Mouse (Mus musculus) embryonic fibroblast, embryonic 13.5 days (primary cell): ENCODE data around the gene Gm960.

Experiments used
- CTCF ChIP-seq: IDR thresholded peaks from 2 replicates; pipeline ENCODE4 v1.5.1; 2011; ENCODE audit warnings: mild to moderate bottlenecking, control low read depth, low read length, moderate library complexity, borderline replicate concordance; ENCODE audit not compliant: insufficient read depth
- POLR2A ChIP-seq: IDR thresholded peaks from 2 replicates; pipeline ENCODE4 v1.6.1; 2011; ENCODE audit warnings: low read depth, mild to moderate bottlenecking, control low read depth, low read length, moderate library complexity

DNA sequence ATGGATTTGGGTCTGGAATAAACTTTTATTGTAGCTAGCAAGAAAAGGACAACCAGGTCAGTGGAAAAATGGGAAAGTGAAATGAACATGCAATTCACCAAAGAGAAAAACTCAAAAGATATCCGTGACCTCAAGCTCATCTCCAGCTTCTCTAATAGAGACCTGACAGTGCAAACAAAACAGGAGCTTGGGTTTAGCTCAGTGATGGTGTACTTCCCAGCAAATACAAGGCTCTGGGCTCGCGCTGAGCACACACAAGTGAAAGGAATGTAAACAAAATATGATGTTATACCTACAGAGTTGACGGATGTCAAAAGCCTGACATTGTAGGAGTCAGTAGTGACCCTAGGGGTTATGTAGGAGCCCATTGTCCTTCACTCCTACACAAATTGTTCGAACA lies 119.2 kb downstream of the Gm960 start:
- no peak for TF ChIP-seq POLR2A
- TF ChIP-seq CTCF = no peak
